Mouse (Mus musculus): ENCODE results near the gene Tcf7l2.

Gene Tcf7l2

GRCm38 (mm10) chr19:55741439-55741928, at the start of gene Tcf7l2:
Gene Tcf7l2, plus strand, starts transcription at chr19:55741820.
- DNase-seq (ENCODE audit: low spot score): peak; percentile 83

GRCm38 (mm10) chr19:55694651-55695050, 47.0 kb upstream of the Tcf7l2 start:
- DNase-seq (ENCODE audit: low spot score): no peak

- DNase-seq (ENCODE audit: low spot score): no peak
These were observed 46.2 kb upstream of the Tcf7l2 start for GRCm38 (mm10) chr19:55695418-55695817.

GRCm38 (mm10) chr19:55698892-55699291, 42.7 kb upstream of the Tcf7l2 start:
- no peak for DNase-seq (ENCODE audit: low spot score)

GRCm38 (mm10) chr19:55700214-55700568, 41.4 kb upstream of the Tcf7l2 start:
- DNase-seq (ENCODE audit: low spot score): no peak

- peak; percentile 5 for DNase-seq (ENCODE audit: low spot score)
These were observed 40.9 kb upstream of the Tcf7l2 start for GRCm38 (mm10) chr19:55700569-55701282.

GRCm38 (mm10) chr19:55701283-55701633, 40.4 kb upstream of the Tcf7l2 start:
- no peak for DNase-seq (ENCODE audit: low spot score)

- no peak for DNase-seq (ENCODE audit: low spot score)
These were observed 39.5 kb upstream of the Tcf7l2 start for GRCm38 (mm10) chr19:55702081-55702480.

GRCm38 (mm10) chr19:55702716-55703115, 38.9 kb upstream of the Tcf7l2 start:
- DNase-seq (ENCODE audit: low spot score): no peak

GRCm38 (mm10) chr19:55704071-55704470, 37.5 kb upstream of the Tcf7l2 start:
- DNase-seq (ENCODE audit: low spot score): no peak

GRCm38 (mm10) chr19:55706300-55706699, 35.3 kb upstream of the Tcf7l2 start:
- no peak for DNase-seq (ENCODE audit: low spot score)

GRCm38 (mm10) chr19:55706806-55707205, 34.8 kb upstream of the Tcf7l2 start:
- no peak for DNase-seq (ENCODE audit: low spot score)

- DNase-seq (ENCODE audit: low spot score): no peak
These were observed 33.5 kb upstream of the Tcf7l2 start for GRCm38 (mm10) chr19:55708031-55708554.

- no peak for DNase-seq (ENCODE audit: low spot score)
These were observed 30.8 kb upstream of the Tcf7l2 start for GRCm38 (mm10) chr19:55710841-55711240.

GRCm38 (mm10) chr19:55711701-55712100, 29.9 kb upstream of the Tcf7l2 start:
- no peak for DNase-seq (ENCODE audit: low spot score)

- no peak for DNase-seq (ENCODE audit: low spot score)
These were observed 28.9 kb upstream of the Tcf7l2 start for GRCm38 (mm10) chr19:55712678-55713077.

GRCm38 (mm10) chr19:55714015-55714414, 27.6 kb upstream of the Tcf7l2 start:
- no peak for DNase-seq (ENCODE audit: low spot score)

GRCm38 (mm10) chr19:55714665-55715064, 27.0 kb upstream of the Tcf7l2 start:
- DNase-seq (ENCODE audit: low spot score): no peak

- DNase-seq (ENCODE audit: low spot score): no peak
These were observed 22.5 kb upstream of the Tcf7l2 start for GRCm38 (mm10) chr19:55719083-55719482.

- no peak for DNase-seq (ENCODE audit: low spot score)
These were observed 21.9 kb upstream of the Tcf7l2 start for GRCm38 (mm10) chr19:55719524-55720408.

- no peak for DNase-seq (ENCODE audit: low spot score)
These were observed 21.1 kb upstream of the Tcf7l2 start for GRCm38 (mm10) chr19:55720409-55721092.

GRCm38 (mm10) chr19:55722376-55722775, 19.2 kb upstream of the Tcf7l2 start:
- DNase-seq (ENCODE audit: low spot score): no peak
